Mouse (Mus musculus) intestine, embryonic 14.5 days (tissue): ENCODE measurements around the gene Hs1bp3. TPM values are rescaled to one million over a fixed set of nuclear protein-coding genes. Genes with fewer than 3 reads are reported as not detected.

ENCODE experiments used
- ATAC-seq: fragments of 200-750 bp; cut with Nextera tagmentation; replicated peaks from 2 replicates; pipeline ENCODE4 v1.8.0; 2017; ENCODE audit warnings: low read depth, moderate number of reproducible peaks, moderate TSS enrichment, moderate library complexity; ENCODE audit not compliant: low FRiP score, low TSS enrichment
- DNase-seq: peaks from one replicate; pipeline ENCODE4 v3.0.0-alpha.2; 2018; ENCODE audit warnings: low spot score
- H3K27ac ChIP-seq: fragments of 300-500 bp; sonication (generic); 2 replicates; pipeline ENCODE4 v1.5.1; 2014; ENCODE audit warnings: low read depth, mild to moderate bottlenecking, control low read depth
- H3K27me3 ChIP-seq: fragments of 300-500 bp; sonication (generic); replicated peaks from 2 replicates; pipeline ENCODE4 v1.6.1; 2014; ENCODE audit warnings: low read length, control low read depth; ENCODE audit not compliant: control insufficient read depth, insufficient read depth
- H3K36me3 ChIP-seq: fragments of 300-500 bp; sonication (generic); 2 replicates; pipeline ENCODE4 v1.6.1; 2014; ENCODE audit warnings: low read length, control low read depth; ENCODE audit not compliant: control insufficient read depth, insufficient read depth
- H3K4me1 ChIP-seq: fragments of 300-500 bp; sonication (generic); replicated peaks from 2 replicates; pipeline ENCODE4 v1.6.1; 2014; ENCODE audit warnings: low read length, control low read depth, mixed read lengths; ENCODE audit not compliant: control insufficient read depth, insufficient read depth
- H3K4me2 ChIP-seq: fragments of 300-500 bp; sonication (generic); 2 replicates; pipeline ENCODE4 v1.6.1; 2014; ENCODE audit warnings: low read length
- H3K4me3 ChIP-seq: fragments of 300-500 bp; sonication (generic); 2 replicates; pipeline ENCODE4 v1.5.1; 2014; ENCODE audit warnings: low read depth, low read length, control low read depth, mixed read lengths
- H3K9ac ChIP-seq: fragments of 300-500 bp; sonication (generic); 2 replicates; pipeline ENCODE4 v1.6.1; 2014; ENCODE audit warnings: mild to moderate bottlenecking, low read length
- H3K9me3 ChIP-seq: fragments of 300-500 bp; sonication (generic); 2 replicates; pipeline ENCODE4 v1.6.1; 2016; ENCODE audit warnings: low read length, control low read depth; ENCODE audit not compliant: control insufficient read depth
- WGBS: fragments of 180-500 bp; shearing (Covaris S2); extraction: QIAGEN DNeasy Blood & Tissue Kit; methylation state at CpG from one replicate; pipeline ENCODE4 v1.1.7; 2014; 5-methylcytosine and 5-hydroxymethylcytosine counted together
- polyA plus RNA-seq: library from polyadenylated mRNA; unstranded; fragments of >200 nt; fragmentation: Nextera tagmentation; extraction: Ambion mirVana; gene quantifications from 2 replicates; pipeline ENCODE4 v1.2.1, GENCODE M21; 2014

Gene Hs1bp3
- 15.4 and 15.7 TPM in 2 replicates for polyA plus RNA-seq

DNA sequence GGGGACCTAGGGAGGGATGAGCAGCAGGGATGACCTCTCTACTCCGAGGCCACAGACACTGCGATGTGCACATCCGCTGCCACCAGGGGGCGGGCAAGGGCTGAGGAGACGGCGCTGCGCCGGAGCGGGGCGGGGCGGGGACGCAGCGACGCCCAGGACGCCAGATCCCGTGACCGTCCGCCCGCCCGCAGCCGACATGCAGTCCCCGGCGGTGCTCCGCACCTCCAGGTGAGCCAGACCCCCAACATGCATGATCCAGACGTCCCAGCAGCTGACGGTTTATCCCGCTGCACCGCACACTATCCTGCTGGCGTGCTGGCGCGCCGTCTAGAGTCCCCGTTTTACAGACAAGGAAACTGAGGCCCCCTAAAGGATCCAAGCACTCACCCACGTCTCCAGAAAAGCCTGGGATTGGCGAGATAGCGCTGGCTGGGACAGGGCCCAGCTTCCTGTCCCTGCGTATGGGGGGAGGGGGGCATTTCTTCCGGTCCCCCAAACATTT, at the start of gene Hs1bp3:
Hs1bp3 (plus strand) TSS at position 163 of the 502 bp plus-strand sequence.
- H3K4me1 ChIP-seq: peaks cover 5% of the 10 kb centered on the region; the same call in 1 of the 2 replicates
- under 1% methylated on average over 38 of the region's 38 CpGs for WGBS
- ATAC-seq (peak; percentile 83), DNase-seq (peak; percentile 98)
- H3K4me2 ChIP-seq: peak within 1 kb of the TSS; percentile 86
- H3K9me3 ChIP-seq: no peaks in the 10 kb centered on the region
- H3K36me3 ChIP-seq: peaks cover 8% of the 10 kb centered on the region; the same call in 1 of the 2 replicates
- peaks cover 12% of the 10 kb centered on the region for H3K27me3 ChIP-seq
- peak within 1 kb of the TSS; percentile 61 for H3K4me3 ChIP-seq
- no peak within 1 kb of the TSS for H3K27ac ChIP-seq
- H3K9ac ChIP-seq: peak within 1 kb of the TSS; percentile 57

DNA sequence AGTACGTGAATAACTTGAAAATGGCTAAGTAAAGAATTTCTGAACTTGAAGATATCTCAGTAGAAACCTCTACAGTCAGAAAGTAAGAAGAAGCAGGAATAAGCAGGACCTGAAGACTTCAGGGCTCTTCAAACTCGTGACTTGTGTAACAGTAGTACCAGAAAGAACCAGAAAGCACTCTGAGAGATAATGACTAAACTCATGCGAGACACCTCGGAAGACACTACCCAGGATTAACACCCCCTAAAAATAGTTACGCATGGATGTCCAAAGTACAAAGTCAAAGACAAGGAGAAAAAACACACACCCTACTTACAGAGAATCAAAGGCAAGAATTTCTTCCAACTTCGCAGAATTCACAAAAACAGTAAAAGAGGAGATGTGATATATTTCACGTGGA, 46.9 kb upstream of the Hs1bp3 start:
- H3K4me1 ChIP-seq: no peaks in the 10 kb centered on the region
- ATAC-seq (no peak), DNase-seq (no peak)
- no peak overlapping the region for H3K9ac ChIP-seq
- H3K4me3 ChIP-seq: no peak overlapping the region
- peaks cover 4% of the 10 kb centered on the region; the same call in 1 of the 2 replicates for H3K36me3 ChIP-seq
- no peak overlapping the region for H3K27ac ChIP-seq
- 81% methylated on average over 7 of the region's 7 CpGs for WGBS
- no peak overlapping the region for H3K4me2 ChIP-seq
- H3K9me3 ChIP-seq: no peaks in the 10 kb centered on the region
- no peaks in the 10 kb centered on the region for H3K27me3 ChIP-seq

DNA sequence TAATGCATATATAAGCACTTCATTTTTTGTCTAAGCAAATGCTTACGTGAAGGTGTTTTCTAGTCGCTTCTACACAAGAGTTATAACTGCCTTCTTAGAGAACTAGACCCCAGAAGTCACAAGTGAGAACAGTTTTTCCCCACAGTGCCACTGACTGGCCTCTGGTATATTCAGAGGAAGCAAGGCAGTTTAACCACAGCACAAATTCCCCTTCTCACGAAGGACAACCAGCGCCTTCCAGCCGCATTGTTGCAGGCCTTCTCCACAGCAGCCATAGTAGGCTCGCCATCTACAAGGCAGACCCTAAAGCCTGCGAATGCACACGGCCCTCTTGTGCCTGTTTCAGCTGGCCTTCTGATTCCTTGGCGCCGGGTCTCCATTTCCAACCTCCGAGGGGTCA, 43.6 kb upstream of the Hs1bp3 start:
- Histone ChIP-seq H3K4me3 (no peak overlapping the region), H3K9me3 (no peaks in the 10 kb centered on the region), H3K4me2 (no peak overlapping the region), H3K27me3 (no peaks in the 10 kb centered on the region), H3K27ac (no peak overlapping the region), H3K9ac (no peak overlapping the region), H3K4me1 (no peaks in the 10 kb centered on the region), H3K36me3 (peaks cover 4% of the 10 kb centered on the region; the same call in 1 of the 2 replicates)
- 95% methylated on average over 11 of the region's 11 CpGs for WGBS
- ATAC-seq (no peak), DNase-seq (no peak)

DNA sequence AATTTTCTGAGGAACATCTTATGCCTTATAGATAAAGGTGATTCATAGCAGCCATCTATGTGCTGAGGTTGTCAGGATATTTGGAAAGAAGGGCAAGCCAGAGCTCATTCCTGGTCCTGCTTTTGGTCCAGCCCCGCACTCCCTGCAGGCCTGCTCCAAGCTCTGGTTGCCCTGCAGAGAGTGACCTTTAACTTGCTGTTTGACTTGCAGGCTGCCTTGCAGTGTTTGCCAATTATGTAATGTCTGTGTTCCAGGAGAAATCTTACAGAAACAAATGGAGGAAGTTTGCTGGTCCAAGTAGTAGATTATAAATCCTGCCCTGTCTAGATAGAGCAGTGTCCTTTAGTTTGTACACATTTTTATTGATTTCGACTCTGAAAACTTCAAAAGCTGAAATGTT, 41.8 kb upstream of the Hs1bp3 start:
- WGBS: 73% methylated on average over 2 of the region's 2 CpGs
- H3K9me3 ChIP-seq: no peaks in the 10 kb centered on the region
- H3K4me3 ChIP-seq: no peak overlapping the region
- H3K27ac ChIP-seq: no peak overlapping the region
- no peaks in the 10 kb centered on the region for H3K27me3 ChIP-seq
- no peaks in the 10 kb centered on the region for H3K4me1 ChIP-seq
- DNase-seq (no peak), ATAC-seq (no peak)
- H3K9ac ChIP-seq: no peak overlapping the region
- H3K4me2 ChIP-seq: no peak overlapping the region
- H3K36me3 ChIP-seq: peaks cover 4% of the 10 kb centered on the region

DNA sequence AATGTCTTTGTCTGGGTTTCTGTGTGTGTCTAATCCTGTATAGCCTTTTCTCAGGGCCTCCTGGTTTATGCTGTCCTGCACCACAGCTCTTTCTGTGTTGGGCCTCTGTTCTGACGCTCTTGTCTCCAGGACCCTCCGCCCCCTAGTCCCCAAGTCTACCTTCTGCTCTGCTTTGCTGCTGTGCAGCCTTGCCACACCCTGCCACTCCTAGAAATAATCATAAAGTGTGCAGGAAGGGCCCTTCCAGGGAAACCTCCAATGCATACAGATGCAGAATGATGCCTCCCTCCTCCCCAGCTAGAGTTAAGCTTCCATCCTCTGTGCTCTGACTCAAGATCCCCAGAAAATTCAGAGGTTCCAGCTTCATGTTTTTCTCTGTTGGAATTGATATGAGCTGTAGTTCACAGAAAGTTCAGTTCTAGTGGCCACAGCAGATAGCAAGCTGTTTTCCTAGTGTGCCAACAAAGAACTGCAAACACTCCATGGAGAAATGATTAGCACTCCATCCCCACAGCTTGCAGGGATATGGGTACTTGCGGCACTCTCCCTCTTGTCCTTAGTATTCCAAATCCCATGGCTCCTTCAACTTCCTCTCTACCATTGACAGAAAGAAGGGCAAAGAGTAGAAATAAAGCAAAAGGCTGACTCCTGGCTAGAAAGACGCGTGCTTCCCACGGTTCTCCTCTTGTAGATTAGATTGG, 39.6 kb upstream of the Hs1bp3 start:
- no peaks in the 10 kb centered on the region for H3K4me1 ChIP-seq
- no peak overlapping the region for H3K9ac ChIP-seq
- peak; percentile 46 for DNase-seq
- no peaks in the 10 kb centered on the region for H3K9me3 ChIP-seq
- H3K4me2 ChIP-seq: no peak overlapping the region
- no peaks in the 10 kb centered on the region for H3K27me3 ChIP-seq
- H3K4me3 ChIP-seq: no peak overlapping the region
- peaks cover 4% of the 10 kb centered on the region; the same call in 1 of the 2 replicates for H3K36me3 ChIP-seq
- ATAC-seq: no peak
- 87% methylated on average over 6 of the region's 6 CpGs for WGBS
- no peak overlapping the region for H3K27ac ChIP-seq

DNA sequence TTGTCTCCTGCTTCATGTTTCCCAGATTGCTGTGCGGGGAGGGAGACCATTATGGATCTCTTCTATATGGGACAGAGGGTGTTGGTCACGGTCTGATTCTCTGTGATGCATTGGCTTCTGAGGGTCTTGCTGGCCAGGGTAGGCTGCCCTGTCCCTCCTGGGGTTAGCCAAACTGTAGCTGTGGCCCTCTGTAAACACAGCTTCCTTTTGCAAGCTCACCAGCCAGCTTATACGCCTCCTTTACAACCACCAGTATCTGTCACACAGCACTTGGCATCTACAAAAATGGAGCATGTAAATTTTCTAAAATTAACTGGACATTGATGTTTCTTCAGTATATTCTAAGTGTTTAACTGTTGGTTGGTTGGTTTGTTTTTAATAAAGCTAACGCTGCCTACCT, 37.8 kb upstream of the Hs1bp3 start:
- ATAC-seq: no peak
- Histone ChIP-seq H3K36me3 (peaks cover 5% of the 10 kb centered on the region; the same call in 1 of the 2 replicates), H3K27ac (no peak overlapping the region), H3K27me3 (no peaks in the 10 kb centered on the region), H3K4me2 (no peak overlapping the region), H3K9ac (no peak overlapping the region), H3K4me3 (no peak overlapping the region), H3K4me1 (no peaks in the 10 kb centered on the region), H3K9me3 (no peaks in the 10 kb centered on the region)
- WGBS: 91% methylated on average over 4 of the region's 4 CpGs
- peak; percentile 35 for DNase-seq

DNA sequence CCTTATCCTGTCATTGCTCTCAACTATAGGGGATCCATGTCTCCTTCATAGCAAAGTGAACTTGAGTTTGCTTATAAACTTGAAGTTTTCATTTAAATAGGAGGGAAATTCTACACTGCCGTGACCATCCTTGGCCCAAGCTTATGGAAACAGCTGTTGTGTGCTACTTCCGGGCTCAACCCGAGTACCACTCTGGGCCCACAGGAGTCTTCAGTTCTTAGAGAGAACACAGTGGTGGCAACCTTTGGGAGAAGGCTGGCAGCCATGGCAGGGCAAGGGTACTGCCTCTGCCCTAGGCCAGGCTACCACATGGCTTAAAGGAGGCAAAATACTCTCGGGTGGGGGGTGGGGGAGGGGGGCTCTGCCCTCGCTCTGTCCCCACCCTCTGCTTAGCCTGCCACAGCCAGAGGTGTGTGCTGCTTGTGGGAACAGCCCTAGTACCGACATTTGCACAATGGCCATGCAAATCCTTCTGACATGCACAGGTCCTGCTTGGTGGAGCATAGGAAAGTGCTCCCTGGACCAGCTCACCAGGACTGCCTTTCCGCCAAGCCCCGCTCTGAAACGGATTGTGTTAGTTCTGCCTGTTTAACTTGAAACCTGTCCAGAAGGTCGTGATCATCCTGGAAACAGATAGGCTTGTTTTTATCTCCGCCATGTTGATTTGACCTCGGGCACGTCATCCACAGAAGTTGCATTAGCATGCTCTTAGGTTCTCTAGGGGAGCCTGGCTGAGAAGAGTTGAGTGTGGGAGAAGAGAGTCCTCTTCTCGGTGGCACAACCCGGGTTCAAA, 31.8 kb upstream of the Hs1bp3 start:
- DNase-seq: peak; percentile 44
- no peak overlapping the region for H3K27ac ChIP-seq
- 90% methylated on average over 15 of the region's 15 CpGs for WGBS
- no peak overlapping the region for H3K9ac ChIP-seq
- H3K4me3 ChIP-seq: no peak overlapping the region
- no peaks in the 10 kb centered on the region for H3K27me3 ChIP-seq
- no peaks in the 10 kb centered on the region for H3K9me3 ChIP-seq
- ATAC-seq: no peak
- H3K4me2 ChIP-seq: no peak overlapping the region
- H3K4me1 ChIP-seq: no peaks in the 10 kb centered on the region
- H3K36me3 ChIP-seq: peaks cover 21% of the 10 kb centered on the region; the same call in 1 of the 2 replicates

DNA sequence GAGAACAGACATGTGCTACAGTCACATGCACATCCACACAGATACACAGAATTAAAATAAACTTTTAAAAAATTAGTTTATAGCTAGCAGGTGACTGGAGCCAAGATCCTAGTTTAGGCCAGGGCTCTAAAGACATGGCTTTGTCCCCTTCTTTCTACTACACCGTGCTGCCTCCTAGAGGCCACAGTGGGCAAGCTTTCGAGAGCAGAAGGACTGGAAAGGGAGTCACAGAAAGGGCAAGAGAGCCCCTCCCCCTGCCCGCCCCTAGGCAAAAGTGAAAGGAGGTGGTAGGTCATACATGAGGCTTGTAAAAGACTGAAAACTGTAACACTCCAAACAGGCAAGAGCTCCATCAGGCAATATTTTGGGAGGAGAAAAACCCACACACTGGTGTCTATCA, 25.3 kb upstream of the Hs1bp3 start:
- no peak for ATAC-seq
- 58% methylated on average over 3 of the region's 3 CpGs for WGBS

More for the DNA sequence above, 25.3 kb upstream of the Hs1bp3 start:
- DNase-seq: no peak
- 0 out of 2 replicates have a peak, but pooled peaks cover 11% of the 10 kb centered on the region for H3K36me3 ChIP-seq
- H3K27ac ChIP-seq: no peak overlapping the region
- H3K4me3 ChIP-seq: no peak overlapping the region
- H3K27me3 ChIP-seq: no peaks in the 10 kb centered on the region
- H3K4me1 ChIP-seq: no peaks in the 10 kb centered on the region
- H3K9me3 ChIP-seq: no peaks in the 10 kb centered on the region
- H3K4me2 ChIP-seq: no peak overlapping the region
- H3K9ac ChIP-seq: no peak overlapping the region
